In the genomic region with DNA sequence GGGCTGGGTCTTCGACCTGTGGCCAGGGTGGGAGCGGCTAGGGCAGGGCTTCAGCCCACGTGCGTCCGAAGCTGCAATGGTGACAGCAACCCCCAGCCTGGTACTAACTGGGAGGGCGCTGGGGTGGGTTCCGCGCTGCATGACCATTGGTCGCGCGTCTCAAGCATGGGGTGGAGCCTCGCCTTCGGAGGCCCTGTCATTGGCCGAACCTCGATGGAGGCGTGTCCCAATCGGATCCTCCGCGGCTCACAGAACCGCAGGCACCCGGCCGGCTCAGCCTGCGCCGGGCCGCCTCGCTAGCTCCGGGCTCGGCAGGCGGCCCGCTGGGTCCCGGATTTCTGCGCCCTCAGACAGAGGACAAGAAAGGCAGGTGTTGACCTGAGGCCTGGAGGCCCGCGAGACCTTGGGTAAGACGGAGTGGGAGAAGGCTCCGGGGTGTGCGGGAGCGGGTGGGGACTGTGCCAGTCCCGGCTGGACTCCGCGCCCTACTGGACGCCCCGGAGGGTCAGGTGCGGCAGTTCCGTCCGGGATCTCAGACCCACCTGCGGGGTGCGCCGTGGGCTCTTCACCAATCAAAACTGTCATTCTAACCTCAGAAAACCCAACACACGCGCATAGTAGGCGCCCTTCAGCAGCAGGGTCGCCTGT, we compare ENCODE assay signal across 8 mouse cellular contexts. TPM values are rescaled to one million over a fixed set of nuclear protein-coding genes. Genes with fewer than 3 reads are reported as not detected.
DNase-seq lines count a peak whose midpoint lies in the region; ATAC-seq and TF ChIP-seq lines count a peak whose summit lies in the region.

Gene Mical2 (plus strand): TSS at position 242 of the 648 bp plus-strand sequence.

- peaks cover 0 to 4% of the 10 kb centered on the region in 2 experiments; a peak in 1 of 4 replicates for H3K4me1 ChIP-seq in ES-E14 (ENCODE audit: control insufficient read depth in 2 of 2, insufficient read depth in 2 of 2, low read length in 2 of 2, poor library complexity in 1 of 2)
- peaks cover 39% of the 10 kb centered on the region for H3K4me1 ChIP-seq in cerebellum, adult 2 months (ENCODE audit: control insufficient read depth, insufficient read depth, low read length)
- H3K4me1 ChIP-seq in lung, embryonic 14.5 days (ENCODE audit: insufficient read depth) = peaks cover 9% of the 10 kb centered on the region; the same call in 1 of the 2 replicates
- H3K4me1 ChIP-seq in olfactory bulb, adult 2 months (ENCODE audit: control insufficient read depth, insufficient read depth, low read length) = peaks cover 38% of the 10 kb centered on the region
- peaks cover 17% of the 10 kb centered on the region for H3K4me1 ChIP-seq in thymus, adult 2 months (replicated peaks; ENCODE audit: control insufficient read depth, insufficient read depth, low read length)

- no peaks in the 10 kb centered on the region for H3K9me3 ChIP-seq in ES-E14 (ENCODE audit: control insufficient read depth, insufficient read depth, low read depth, low read length)
- H3K9me3 ChIP-seq in lung, embryonic 14.5 days (ENCODE audit: low read depth, low read length) = no peaks in the 10 kb centered on the region

- peak within 1 kb of the TSS; percentile 97 for H3K4me2 ChIP-seq in lung, embryonic 14.5 days

- H3K27me3 ChIP-seq in cerebellum, adult 2 months (ENCODE audit: control insufficient read depth, insufficient read depth, low read length) = no peaks in the 10 kb centered on the region
- H3K27me3 ChIP-seq in lung, embryonic 14.5 days (ENCODE audit: insufficient read depth, low read length) = 0 out of 2 replicates have a peak, but pooled peaks cover 3% of the 10 kb centered on the region
- no peaks in the 10 kb centered on the region for H3K27me3 ChIP-seq in thymus, adult 2 months (ENCODE audit: control insufficient read depth, insufficient read depth, low read length)

- TF ChIP-seq POLR2A in cerebellum, adult 2 months (IDR thresholded peaks at IDR 0.05; ENCODE audit: borderline replicate concordance, insufficient read depth, low read length) = peak; percentile 92
- peak; percentile 93 for TF ChIP-seq POLR2A in olfactory bulb, adult 2 months (IDR thresholded peaks at IDR 0.05; ENCODE audit: insufficient read depth, low read depth, low read length)
- TF ChIP-seq POLR2A in thymus, adult 2 months (IDR thresholded peaks at IDR 0.05; ENCODE audit: control insufficient read depth, extremely low read depth, insufficient read depth, low read length, poor library complexity) = no peak

- H3K9ac ChIP-seq in ES-E14 (ENCODE audit: insufficient read depth, low read depth, low read length, poor library complexity, severe bottlenecking) = peak within 1 kb of the TSS; percentile 50; the same call in 1 of the 2 replicates
- peak within 1 kb of the TSS; percentile 47 for H3K9ac ChIP-seq in lung, embryonic 14.5 days

- no peaks in the 10 kb centered on the region for H3K36me3 ChIP-seq in ES-E14 (ENCODE audit: control insufficient read depth, insufficient read depth, low read length, poor library complexity, severe bottlenecking)
- H3K36me3 ChIP-seq in lung, embryonic 14.5 days (ENCODE audit: insufficient read depth) = no peaks in the 10 kb centered on the region
- no peaks in the 10 kb centered on the region for H3K36me3 ChIP-seq in thymus, adult 2 months (ENCODE audit: control insufficient read depth, insufficient read depth, low read length)

- peak; percentile 75 for ATAC-seq in frontal cortex, adult (ENCODE audit: low TSS enrichment)
- ATAC-seq in hematopoietic stem cell, adult 5-6 weeks (replicated peaks in 1 of 2; ENCODE audit: insufficient read depth in 1 of 2, low FRiP score in 2 of 2, low TSS enrichment in 1 of 2, low read depth in 1 of 2, poor library complexity in 2 of 2, severe bottlenecking in 2 of 2) = peak; percentile 97 to 99
- peak; percentile 99 for ATAC-seq in lung, embryonic 14.5 days (ENCODE audit: insufficient read depth)

- TF ChIP-seq CTCF in cerebellum, adult 2 months (IDR thresholded peaks at IDR 0.05; ENCODE audit: borderline replicate concordance, insufficient read depth, low read depth, low read length) = no peak
- no peak for TF ChIP-seq CTCF in lung, embryonic 14.5 days (IDR thresholded peaks at IDR 0.05; ENCODE audit: low read depth)
- TF ChIP-seq CTCF in olfactory bulb, adult 2 months (IDR thresholded peaks at IDR 0.05; ENCODE audit: insufficient read depth, low read depth, low read length) = no peak
- TF ChIP-seq CTCF in thymus, adult 2 months (IDR thresholded peaks at IDR 0.05; ENCODE audit: borderline replicate concordance, control insufficient read depth, extremely low read depth, insufficient read depth, low read length, poor library complexity) = no peak

- H3K27ac ChIP-seq in ES-E14 (ENCODE audit: insufficient read depth, low read depth, low read length, poor library complexity, severe bottlenecking) = no peak within 1 kb of the TSS
- peak within 1 kb of the TSS; percentile 93 for H3K27ac ChIP-seq in cerebellum, adult 2 months (ENCODE audit: insufficient read depth, low read length)
- peak within 1 kb of the TSS; percentile 58 for H3K27ac ChIP-seq in lung, embryonic 14.5 days (ENCODE audit: low read depth)
- H3K27ac ChIP-seq in olfactory bulb, adult 2 months (ENCODE audit: insufficient read depth, low read depth, low read length) = peak within 1 kb of the TSS; percentile 12; the same call in 1 of the 2 replicates
- no peak within 1 kb of the TSS for H3K27ac ChIP-seq in thymus, adult 2 months (ENCODE audit: control insufficient read depth, insufficient read depth, low read length)

- peak; percentile 71 for DNase-seq in ES-E14 (ENCODE audit: low read depth, low spot score)
- peak; percentile 92 to 96 for DNase-seq in cerebellum, adult 2 months
- peak; percentile 86 to 90 for DNase-seq in layer of hippocampus, adult 8-10 months (ENCODE audit: low spot score in 2 of 2)
- peak; percentile 97 for DNase-seq in lung, embryonic 14.5 days
- DNase-seq in thymus, adult 2 months = peak; percentile 81

- in situ Hi-C loops in ES-E14 (cut with MboI; ENCODE audit: low sequenced_read_pairs in 2 of 2, unreplicated experiment in 2 of 2) = no loop called here

- under 1% methylated on average over 53 of the region's 53 CpGs for WGBS in cerebellum, adult 2 months
- under 1% methylated on average over 53 of the region's 53 CpGs for WGBS in lung, embryonic 14.5 days
- WGBS in olfactory bulb, adult 2 months = under 1% methylated on average over 53 of the region's 53 CpGs
- 1% methylated on average over 53 of the region's 53 CpGs for WGBS in thymus, adult 2 months

- peak within 1 kb of the TSS; percentile 68 to 89 for H3K4me3 ChIP-seq in ES-E14 (ENCODE audit: insufficient read depth in 1 of 2, low read depth in 1 of 2, low read length in 2 of 2, poor library complexity in 1 of 2, severe bottlenecking in 1 of 2)
- H3K4me3 ChIP-seq in cerebellum, adult 2 months (replicated peaks; ENCODE audit: insufficient read depth, low read depth, low read length) = peak within 1 kb of the TSS; percentile 84
- peak within 1 kb of the TSS; percentile 61 for H3K4me3 ChIP-seq in lung, embryonic 14.5 days (ENCODE audit: low read depth, low read length)
- H3K4me3 ChIP-seq in olfactory bulb, adult 2 months (ENCODE audit: insufficient read depth, low read depth, low read length) = peak within 1 kb of the TSS; percentile 83
- H3K4me3 ChIP-seq in thymus, adult 2 months (ENCODE audit: control insufficient read depth, insufficient read depth, low read length) = peak within 1 kb of the TSS; percentile 46

TF ChIP-seq in ES-E14, 5 proteins besides CTCF, POLR2A, EP300 and RAD21:
- TF ChIP-seq ZC3H11A (IDR thresholded peaks at IDR 0.05; ENCODE audit: borderline replicate concordance, low read depth, low read length) = no peak
- no peak for TF ChIP-seq CHD2 (IDR thresholded peaks at IDR 0.05; ENCODE audit: low read depth, low read length)
- TF ChIP-seq ZNF384 (IDR thresholded peaks at IDR 0.05; ENCODE audit: low read depth, low read length) = no peak
- no peak for TF ChIP-seq HCFC1 (IDR thresholded peaks at IDR 0.05; ENCODE audit: borderline replicate concordance, insufficient read depth, low read length)
- no peak for TF ChIP-seq MAFK (IDR thresholded peaks at IDR 0.05; ENCODE audit: insufficient read depth, low read depth, low read length)

RNA-seq across cellular contexts. Expression of gene Mical2, which starts in this region (rescaled TPM):
- total RNA-seq in ES-E14 (2012; rRNA removed) = 2.6 and 9.9 TPM in 2 replicates
- polyA plus RNA-seq in cerebellum, adult 2 months (2012; rRNA removed) = 173 and 203 TPM in 2 replicates
- 1.4 and 1.5 TPM in 2 replicates for total RNA-seq in hematopoietic stem cell, adult 5-6 weeks (2017)
- 100 to 1,000 TPM; 538 to 639 (median 590) TPM for total RNA-seq in layer of hippocampus, adult 8-10 months (2022)
- polyA plus RNA-seq in lung, embryonic 14.5 days (2014; fragmentation: Nextera tagmentation; extraction: Ambion mirVana) = 15.3 and 18.3 TPM in 2 replicates
- polyA plus RNA-seq in olfactory bulb, adult 2 months (2012; ENCODE audit: insufficient read depth, insufficient read length, low replicate concordance, missing spikeins) = 155 TPM in 1 of 2 replicates, not detected in the other
- polyA plus RNA-seq in thymus, adult 2 months (2012; rRNA removed) = 3.5 TPM in 2 replicates

Comparison
In these comparisons a context has a peak if more than half of its experiments do, and no peak if none do; other contexts are left out.
1. RNA of gene Mical2 (total RNA-seq): 538 to 639 TPM in layer of hippocampus, adult 8-10 months; 2.6 to 9.9 TPM in ES-E14 and 1.4 to 1.5 TPM in hematopoietic stem cell, adult 5-6 weeks; every median in the first group is over 10 times any median in the second.
2. H3K27ac ChIP-seq: peak in cerebellum, adult 2 months (single experiment), lung, embryonic 14.5 days (single experiment) and olfactory bulb, adult 2 months (single experiment); none in ES-E14 (single experiment) and thymus, adult 2 months (single experiment).
3. Peak in every context shown above with its lines, with median percentiles within 50 percentile points of each other: DNase-seq, H3K4me3 ChIP-seq and ATAC-seq.